Mouse (Mus musculus) layer of hippocampus, adult 11-12 months (tissue): ENCODE data around the gene Trio.

ENCODE experiments used
- DNase-seq: peaks from one replicate; pipeline ENCODE4 v3.0.0; 2022; ENCODE audit warnings: low spot score

Gene Trio

DNA sequence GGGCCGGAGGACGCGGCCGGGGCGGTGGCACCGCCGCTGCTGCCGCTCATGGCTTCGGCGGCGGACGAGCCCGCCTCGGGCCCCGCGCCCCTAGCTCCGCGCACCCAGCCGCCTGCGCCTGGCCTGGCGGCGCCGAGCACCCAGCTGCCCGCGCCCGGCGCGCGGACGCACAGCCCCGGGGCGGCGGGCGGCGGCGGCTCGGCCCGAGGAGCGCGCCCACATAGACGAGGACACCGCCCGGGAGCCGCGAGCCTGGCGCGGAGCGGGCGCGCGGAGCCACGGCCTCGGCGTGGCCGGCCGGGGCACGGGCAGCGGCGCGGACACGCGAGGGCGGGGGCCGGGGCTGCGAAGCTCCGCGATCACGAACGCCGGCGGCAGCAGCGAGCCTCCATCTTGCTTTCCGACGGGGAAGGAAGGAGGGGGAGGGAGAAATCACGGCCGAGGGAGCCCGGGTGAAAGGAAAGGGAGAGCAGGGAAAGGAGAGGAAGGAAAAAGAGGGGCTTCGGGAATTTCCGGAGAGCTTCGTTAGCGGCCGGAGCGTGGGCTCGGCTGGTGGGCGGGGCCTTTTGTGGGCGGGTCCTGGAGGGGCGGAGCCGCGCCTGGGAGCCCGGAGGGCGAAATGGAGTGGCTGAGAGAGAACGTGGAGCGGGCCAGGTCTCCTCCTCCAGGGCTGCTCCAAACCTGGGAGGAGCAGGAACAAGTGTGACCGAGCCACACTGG, at the start of gene Trio:
TSS of gene Trio (minus strand) at position 402 of the 720 bp plus-strand sequence.
- DNase-seq: peak; percentile 95

DNA sequence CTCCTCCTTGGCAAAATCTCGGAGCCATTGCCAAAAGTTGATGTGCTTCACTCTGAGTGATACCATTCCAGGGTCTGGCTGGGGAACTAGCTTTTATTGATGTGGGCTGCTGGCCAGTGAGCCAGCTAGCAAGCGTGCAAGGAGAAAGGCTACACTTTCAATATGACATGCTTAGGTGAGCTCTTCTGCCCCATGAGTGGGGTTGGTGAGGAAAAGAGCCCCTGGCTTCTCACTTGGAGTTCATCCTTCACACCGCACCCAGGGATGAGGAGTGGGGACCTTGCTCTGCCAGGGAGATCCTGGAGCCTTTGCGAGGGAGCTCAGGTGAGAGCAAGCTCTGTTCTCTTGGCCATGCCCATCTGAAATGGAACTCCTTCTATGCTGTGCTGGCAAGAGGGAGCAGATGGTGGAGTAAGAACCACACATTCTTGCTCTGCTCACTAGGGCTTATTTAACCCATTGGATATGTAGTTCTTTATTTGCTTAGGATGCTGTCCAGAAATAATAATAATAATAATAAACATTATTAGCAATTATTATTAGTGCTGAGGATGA, 48.8 kb upstream of the Trio start:
- no peak for DNase-seq

DNA sequence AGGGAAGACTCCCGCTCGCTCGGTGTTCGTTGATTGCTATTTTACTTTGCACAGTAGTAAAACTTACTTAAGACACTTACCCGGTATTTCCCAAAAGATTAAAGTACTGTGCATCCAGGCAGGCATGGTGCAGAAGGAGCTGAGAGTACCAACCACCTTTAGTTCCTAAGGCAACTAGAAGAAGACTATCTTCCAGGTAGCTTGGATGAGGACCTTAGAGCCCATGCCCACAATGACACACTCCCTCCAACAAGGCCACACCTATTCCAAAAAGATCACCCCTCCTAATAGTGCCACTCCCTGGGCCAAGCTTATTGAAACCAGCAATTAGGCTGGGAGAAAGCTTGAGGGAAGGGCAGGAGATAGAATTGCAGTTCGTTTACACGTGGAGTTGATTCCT, 46.0 kb upstream of the Trio start:
- no peak for DNase-seq

DNA sequence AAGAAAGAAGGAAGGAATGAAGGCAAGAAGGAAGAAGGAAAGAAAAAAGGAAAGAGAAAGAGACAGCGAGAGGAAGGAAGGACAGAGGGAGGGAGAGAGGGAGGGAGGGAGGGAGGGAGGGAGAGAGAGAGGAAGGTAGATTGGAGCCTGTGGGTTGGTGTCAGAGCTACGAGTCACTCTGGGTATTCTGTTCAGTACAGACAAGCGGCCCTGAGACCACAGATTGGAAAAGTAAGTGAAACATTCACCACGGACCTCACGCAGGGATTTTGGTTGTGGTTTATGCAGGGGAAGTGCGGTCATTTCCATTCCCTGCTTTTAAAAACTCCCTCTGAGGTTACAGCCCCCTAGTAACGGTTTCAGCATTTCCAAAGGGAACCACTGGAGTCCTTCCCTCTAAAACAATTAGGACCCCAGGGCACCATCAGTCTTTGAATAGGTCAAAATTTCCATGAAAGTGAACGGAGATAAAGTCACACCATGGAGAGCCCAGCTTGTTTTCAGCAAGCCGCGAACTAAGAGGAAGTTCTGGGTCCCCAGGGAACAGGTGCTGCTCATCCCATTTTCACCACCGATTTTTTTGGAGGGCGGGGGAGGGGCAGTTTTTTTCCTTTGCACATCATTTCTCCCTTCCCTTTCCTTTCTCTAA, 45.2 kb upstream of the Trio start:
- no peak for DNase-seq

DNA sequence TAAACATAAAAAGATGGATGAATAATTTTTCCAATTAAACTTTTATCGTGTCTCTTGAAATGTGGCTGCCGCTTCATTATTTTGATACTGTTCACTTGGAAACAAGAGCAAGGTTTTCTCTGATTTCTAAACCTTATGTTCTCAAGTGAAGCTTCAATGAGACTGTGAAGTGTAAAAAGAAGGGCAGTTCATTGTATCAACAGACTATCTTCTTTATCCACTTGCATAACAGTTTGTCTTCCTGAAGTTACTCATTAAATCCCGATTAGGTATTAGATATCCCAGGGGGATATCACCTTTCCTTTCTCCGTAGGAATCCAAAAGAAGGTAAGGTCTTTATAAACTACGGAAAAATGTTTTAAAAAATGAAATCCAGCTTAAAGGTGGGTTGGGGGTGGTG, 44.6 kb upstream of the Trio start:
- no peak for DNase-seq

DNA sequence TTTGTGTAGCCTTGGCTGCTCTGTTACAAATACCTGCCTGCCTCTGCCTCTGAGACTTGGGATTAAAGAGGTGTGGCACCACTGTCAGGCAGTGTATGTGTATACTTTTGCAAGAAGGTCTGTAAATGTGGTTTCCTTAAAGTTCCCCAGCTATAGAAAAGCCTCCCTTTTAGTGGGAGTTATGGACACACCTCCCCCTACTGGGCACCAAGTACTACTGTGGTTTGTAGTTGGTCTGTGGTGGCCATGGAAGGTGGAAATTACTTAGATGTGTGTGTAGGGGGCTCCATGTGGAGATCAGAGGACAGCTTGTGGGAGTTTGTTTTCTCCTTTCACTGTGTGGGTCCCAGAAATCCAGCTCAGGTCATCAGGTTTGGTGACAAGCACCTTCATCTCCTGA, 41.7 kb upstream of the Trio start:
- no peak for DNase-seq

DNA sequence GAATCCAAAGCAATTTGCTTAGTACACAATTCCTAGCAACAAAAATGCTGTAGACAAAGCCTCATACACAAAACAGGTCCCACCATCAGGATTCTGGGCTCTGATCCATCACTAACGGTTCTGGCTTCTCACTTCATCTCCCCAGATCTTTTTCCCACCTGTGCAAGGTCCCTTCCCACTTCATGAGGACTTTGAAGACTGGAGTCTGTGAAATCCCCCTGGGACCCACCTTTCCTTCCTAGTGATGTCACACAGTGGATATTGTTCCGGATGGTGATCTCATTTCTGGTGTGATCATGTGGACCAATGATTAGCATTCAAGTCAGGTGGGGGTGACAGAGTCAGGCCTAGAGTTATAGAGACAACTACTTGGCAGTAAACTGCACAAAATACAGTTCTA, 40.8 kb upstream of the Trio start:
- DNase-seq: no peak

DNA sequence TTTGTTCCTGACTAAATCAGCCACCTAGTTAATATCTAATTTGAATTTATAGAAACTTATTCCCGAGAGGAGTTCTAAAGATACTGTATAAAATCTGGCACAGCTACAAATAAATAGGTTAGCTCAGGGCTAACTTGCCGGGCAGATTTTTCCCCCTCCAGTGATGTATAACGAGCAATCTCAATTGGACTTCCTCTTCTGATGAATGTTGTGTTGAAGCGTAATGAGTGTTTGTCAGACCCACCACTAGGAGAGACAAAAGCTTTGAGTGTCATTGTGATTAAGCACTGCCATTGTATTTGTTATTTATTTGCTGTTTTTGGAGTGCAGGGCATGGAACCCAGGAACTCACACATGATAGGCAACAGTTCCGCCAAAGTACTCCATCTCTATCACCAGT, 39.9 kb upstream of the Trio start:
- DNase-seq: no peak

DNA sequence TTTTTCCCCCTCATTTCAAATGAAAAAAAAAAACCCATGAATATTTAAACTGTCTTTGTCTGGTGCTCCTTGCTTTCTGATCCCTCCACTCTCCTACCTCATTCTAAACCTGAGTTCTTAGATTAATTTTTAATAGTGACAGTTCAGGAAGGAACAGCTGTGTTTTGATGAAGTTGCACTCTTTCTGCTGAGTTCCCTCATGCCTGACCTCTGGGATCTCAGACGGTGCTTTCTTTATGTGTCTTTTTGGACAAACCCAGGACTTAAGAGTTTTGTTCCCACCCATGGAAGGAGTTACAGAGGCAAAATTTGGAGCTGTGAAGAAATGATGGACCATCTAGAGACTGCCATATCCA, 39.1 kb upstream of the Trio start:
- no peak for DNase-seq

DNA sequence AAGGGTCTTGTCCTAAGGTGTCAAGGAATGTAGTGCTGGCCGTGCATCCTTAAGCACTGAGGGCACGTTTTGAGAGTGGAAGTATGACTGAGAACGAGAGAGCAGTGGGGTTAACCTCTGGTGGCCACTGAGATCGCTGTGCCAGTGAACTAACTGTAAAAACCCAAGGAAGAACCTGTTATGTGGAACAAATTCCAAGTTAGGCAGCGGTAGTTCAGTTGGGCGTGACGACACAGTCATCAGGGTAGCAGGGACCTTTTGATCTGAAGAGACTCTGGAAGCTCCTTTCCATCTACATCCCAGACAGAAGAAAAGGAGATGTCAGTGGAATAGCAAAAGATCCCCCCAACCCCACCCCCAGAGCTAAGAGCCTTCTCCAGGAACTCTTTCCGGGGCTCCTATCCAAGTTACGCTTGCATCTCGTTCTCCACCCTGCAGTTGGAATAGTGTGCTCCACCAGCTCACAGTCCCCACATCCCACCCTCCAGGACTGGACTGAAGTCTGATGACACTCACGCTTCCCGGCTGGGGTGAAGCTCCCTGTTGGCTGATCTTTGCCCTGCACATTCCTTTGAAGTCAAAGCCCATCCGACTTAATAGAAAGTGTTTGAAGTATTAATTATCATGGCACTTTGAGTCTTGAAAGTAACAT, 38.6 kb upstream of the Trio start:
- no peak for DNase-seq

DNA sequence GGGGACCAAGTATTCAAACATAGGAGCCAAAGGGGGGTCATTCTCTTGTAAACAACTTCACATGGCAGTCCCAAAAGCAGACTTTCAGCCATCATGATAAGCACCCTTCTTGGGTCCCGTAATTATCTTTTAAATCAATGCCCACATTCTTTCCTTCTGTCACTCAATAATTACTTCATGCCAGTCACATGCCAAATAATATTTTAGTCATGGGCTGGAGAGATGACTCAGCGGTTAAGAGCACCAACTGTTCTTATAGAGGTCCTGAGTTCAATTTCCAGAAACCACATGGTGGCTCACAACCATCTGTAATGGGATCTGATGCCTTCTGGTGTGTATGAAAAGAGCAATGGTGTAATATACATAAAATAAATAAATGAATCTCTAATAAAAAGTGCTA, 37.8 kb upstream of the Trio start:
- no peak for DNase-seq

DNA sequence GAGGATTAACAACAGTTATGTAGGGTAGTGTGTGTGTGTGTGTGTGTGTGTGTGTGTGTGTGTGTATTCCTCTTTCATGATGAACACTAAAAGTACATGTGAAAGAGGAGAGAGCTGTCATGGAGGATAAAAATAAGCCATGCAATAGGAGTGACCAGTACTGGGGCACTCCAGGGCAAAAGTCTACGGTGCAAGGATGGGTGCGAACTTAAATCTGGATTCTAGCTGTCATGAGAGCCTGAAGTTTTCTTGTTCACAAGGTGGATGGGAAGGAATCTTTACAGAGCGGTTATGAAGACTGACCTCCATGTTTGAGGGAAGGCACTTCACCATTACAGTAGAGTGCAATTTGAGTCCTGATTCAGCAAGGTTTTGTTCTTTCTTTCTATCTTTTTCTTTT, 36.4 kb upstream of the Trio start:
- no peak for DNase-seq

DNA sequence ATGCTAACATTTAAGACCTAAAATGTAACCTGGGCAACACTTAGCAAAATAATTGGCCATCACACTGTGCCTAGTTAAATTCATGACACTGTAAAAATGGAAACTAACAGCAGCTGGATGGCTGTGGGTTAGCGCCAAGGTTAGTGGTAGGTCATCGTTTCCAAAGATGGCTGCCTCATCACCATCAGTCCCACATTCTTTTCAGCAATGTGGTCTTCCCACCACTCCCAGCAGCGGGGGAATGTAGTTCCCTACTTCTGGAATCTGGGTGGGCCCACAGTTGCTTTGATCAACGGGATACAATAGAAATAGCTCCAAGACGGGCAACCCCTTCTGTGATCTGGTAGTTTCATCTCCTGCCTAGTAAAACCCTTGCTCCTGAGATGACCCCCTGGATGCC, 35.3 kb upstream of the Trio start:
- no peak for DNase-seq

DNA sequence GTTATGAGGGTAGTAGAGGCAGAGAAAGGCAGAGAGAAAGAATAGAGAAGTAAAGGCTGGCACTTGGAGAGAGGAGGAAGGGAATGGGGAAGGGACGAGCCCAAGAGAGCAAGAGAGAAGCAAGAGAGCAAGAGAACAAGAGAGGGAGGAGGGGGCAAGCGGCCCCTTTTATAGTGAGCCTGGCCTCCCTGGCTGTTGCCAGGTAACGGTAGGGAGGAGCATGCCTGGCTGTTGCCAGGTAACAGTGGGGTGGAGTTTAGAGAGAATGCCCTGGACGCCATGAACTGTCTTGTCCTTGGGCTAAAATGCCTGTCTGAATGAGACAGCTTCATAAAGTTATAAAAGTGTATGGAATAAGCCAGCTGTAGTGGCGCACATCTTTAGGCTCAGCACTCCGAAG, 34.8 kb upstream of the Trio start:
- no peak for DNase-seq

DNA sequence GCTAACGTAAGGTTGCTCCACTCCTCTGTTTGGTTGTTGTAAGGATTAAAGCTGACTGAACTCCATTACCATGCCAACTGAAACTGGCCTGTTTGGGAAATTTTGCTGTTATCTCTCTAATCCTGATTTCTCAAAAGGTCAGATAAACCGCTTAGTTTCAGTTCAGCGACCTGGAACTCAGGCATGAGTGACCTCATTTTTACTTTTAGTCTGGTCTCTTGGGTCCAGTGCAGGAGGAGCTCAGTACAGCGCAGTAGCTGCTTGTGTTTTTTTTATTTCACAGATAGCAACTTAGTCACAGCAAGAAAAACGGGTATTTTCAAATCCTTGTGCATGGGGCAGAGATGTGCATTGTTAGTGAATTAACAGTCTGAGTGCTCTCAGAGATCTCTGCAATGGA, 31.9 kb upstream of the Trio start:
- DNase-seq: no peak

DNA sequence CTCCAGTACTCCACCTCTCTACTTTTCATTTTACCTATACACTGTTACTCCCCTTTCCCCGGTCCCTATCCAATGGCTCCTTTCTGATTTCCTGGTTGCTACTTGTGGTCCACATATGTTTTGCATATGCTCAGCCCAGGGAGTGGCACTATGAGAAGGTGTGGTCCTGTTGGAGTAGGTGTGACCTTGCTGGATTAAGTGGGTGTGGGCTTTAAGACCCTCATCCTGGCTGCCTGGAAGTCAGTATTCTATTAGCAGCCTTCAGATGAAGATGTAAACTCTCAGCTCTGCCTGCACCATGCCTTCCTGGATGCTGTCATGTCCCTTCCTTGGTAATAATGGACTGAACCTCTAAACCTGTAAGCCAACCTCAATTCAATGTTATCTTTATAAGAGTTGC, 29.1 kb upstream of the Trio start:
- no peak for DNase-seq

DNA sequence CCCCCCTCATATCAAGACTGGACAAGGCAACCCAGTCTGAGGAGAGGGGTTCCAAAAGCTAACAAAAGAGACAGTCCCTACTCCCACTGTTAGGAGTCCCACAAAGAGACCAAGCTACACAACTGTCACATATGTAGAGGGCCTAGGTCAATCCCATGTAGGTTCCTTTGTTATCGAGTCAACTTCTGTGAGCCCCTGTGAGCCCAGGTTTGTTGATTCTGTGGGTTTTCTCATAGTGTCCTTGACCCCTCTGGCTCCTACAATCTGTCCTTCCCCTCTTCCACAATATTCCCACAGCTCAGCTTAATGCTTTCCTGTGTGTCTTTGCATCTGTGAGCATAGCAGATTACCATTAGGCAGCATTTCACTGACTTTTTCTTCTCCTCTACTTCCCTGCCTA, 28.5 kb upstream of the Trio start:
- no peak for DNase-seq

DNA sequence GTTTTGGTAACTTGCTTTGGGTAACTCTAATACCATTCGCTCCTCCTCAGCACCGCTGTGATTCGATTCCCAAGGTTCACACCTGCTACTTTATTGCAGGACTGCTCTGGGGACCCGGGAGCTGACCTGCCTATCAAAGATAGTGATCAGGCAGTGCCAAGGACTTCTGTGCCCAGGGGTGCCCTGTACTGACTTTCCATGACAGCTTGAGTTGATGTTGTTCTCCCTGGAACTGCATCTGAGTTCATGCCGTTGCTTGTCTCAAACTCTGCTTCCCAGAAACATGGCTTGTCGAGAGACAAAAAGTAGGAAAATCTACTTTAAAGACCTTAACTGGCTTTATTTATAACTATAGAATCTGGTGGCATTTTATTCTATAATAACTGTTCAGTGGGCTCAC, 27.6 kb upstream of the Trio start:
- DNase-seq: no peak

DNA sequence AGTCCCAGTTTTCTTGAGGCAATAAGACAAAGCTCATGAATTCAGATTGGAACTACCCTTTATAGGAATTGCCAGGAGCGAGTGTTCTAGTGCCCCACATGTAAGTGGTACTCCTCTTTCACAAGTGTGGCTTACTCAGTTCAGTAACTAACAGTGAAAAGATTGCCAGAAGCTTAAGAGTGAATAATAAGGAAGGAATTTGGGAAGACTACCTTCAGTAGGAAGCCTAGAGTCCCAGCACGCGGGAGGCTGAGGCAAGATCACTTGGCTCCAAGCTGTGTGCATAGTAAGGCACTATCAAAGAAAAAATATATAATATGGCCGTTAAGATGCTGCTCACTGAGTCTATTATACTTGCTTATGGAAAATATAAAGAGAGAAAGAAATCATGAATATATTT, 26.2 kb upstream of the Trio start:
- no peak for DNase-seq

DNA sequence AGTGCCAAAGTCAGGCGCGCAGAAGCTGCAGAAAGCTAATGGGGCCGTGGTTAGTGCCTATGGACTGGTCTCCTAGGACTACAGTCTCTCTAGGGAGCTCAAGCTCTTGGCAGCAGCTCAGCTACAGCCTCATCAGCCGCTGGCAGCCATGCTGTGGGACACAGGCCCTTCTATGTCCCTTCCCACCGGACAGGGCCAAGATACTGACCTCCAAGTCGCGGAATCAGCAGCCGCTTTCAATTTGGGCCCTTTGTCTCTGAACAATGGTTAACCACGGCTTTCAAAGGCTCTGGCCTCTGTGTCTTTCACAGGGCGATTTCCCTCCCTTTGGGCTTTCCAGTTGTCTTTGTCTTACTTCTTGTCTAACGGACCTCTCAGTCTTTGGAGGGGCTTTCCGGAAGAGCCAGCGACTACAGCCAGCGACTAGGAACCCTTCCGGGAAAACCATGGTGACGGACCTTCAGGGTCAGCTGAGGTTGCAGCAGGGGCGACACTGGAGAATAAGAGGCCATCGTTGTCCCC, 25.5 kb upstream of the Trio start:
- DNase-seq: peak; percentile 38

DNA sequence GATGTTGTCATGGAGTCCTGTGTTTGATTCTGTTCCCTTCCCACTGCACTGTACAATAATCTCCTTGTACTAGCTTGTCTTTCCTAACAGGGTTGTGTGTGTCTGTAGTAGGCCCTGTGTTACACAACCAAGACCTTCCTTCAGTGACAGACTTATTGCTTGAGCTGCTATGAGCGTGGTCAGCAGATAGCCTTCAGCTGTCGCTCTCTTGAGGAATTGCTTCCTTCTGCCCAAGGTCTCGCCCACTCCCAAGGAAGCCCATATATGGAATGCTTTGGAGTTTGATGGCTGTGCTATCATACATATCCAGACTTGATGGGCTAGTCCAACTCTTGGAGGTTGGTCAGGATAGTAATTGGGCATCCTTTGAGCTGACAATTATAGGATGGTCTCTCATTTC, 22.1 kb upstream of the Trio start:
- no peak for DNase-seq

DNA sequence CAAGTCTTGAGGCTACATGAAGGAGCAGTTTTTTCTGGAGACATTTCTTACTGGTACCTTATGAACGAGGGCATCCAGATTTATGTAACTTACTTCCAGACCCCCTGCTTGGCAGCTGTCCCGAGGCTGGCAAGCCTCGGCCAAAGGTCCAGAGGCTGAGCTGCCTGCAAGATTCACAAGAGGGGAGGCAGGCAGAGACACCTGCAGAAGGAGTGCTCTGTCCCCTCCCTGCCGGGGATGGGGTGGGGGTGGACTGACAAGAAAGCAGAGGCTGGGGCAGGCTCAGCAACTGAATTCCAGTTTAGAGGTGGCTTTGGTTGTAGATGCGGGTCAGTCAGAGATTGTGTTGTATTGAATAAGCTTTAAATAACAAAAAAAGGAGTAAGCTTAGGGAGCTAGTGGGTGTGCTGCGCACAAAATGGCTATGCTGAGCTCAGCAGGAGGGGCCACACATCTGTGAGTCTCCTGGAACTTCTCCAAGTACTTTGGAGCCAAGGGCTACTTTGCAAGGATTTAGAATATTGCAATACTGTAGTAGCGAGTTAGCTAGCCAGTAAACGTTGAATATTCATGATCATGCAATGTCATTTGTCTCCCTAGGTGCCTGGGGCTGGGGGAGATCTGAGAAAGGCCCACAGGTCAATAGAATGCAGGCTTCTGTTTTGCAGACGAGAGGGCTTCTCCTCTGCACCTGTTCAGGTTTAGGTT, 15.7 kb upstream of the Trio start:
- no peak for DNase-seq

DNA sequence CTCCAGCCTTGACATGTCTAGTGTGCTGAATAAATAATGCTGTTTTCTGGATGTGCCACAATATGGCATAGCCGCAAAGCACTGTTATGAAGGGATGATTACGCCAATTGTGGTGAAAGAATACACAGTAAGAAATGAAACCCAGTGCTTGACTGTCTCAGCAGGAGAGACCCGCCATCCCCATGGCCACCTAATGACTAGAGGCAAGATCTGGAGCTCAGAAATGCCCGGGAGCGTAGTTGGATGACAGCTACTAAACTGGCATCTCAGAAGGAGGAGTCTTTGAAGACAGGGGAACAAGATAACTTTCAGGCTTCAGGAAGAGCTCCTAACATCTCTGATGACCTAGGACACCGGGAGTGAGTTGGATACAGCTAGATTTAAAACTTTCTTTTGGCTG, 12.0 kb upstream of the Trio start:
- DNase-seq: no peak
